Mouse (Mus musculus) kidney, embryonic 15.5 days (tissue): ENCODE data around the gene Polrmt. TPM values are rescaled to one million over a fixed set of nuclear protein-coding genes. Genes with fewer than 3 reads are reported as not detected.
A peak's percentile ranks its signal among the peaks of the same experiment; 100 is the strongest.

Experiments
- ATAC-seq: fragments of 200-750 bp; cut with Nextera tagmentation; replicated peaks from 2 replicates; pipeline ENCODE4 v1.8.0; 2017; ENCODE audit warnings: moderate TSS enrichment; ENCODE audit not compliant: low FRiP score
- H3K27ac ChIP-seq: fragments of 300-500 bp; sonication (generic); 2 replicates; pipeline ENCODE4 v1.5.1; 2015; ENCODE audit warnings: mild to moderate bottlenecking, inconsistent platforms
- H3K27me3 ChIP-seq: fragments of 300-500 bp; sonication (generic); 2 replicates; pipeline ENCODE4 v1.6.1; 2015; ENCODE audit warnings: inconsistent platforms
- H3K36me3 ChIP-seq: fragments of 300-500 bp; sonication (generic); 2 replicates; pipeline ENCODE4 v1.6.1; 2015; ENCODE audit warnings: inconsistent platforms
- H3K4me1 ChIP-seq: fragments of 300-500 bp; sonication (generic); 2 replicates; pipeline ENCODE4 v1.6.1; 2015; ENCODE audit warnings: inconsistent platforms
- H3K4me2 ChIP-seq: fragments of 300-500 bp; sonication (generic); 2 replicates; pipeline ENCODE4 v1.6.1; 2015; ENCODE audit warnings: moderate library complexity, mild to moderate bottlenecking, inconsistent platforms
- H3K4me3 ChIP-seq: fragments of 300-500 bp; sonication (generic); replicated peaks from 2 replicates; pipeline ENCODE4 v1.5.1; 2015; ENCODE audit warnings: mild to moderate bottlenecking, inconsistent platforms
- H3K9ac ChIP-seq: fragments of 300-500 bp; sonication (generic); 2 replicates; pipeline ENCODE4 v1.6.1; 2015; ENCODE audit warnings: mild to moderate bottlenecking, inconsistent platforms
- H3K9me3 ChIP-seq: fragments of 300-500 bp; sonication (generic); replicated peaks from 2 replicates; pipeline ENCODE4 v1.6.1; 2016; ENCODE audit warnings: inconsistent platforms
- WGBS: fragments of 180-500 bp; shearing (Covaris S2); methylation state at CpG from one replicate; pipeline ENCODE4 v1.1.7; 2015; ENCODE audit warnings: mixed read lengths; 5-methylcytosine and 5-hydroxymethylcytosine counted together
- polyA plus RNA-seq: library from polyadenylated mRNA; unstranded; fragments of >200 nt; fragmentation: Nextera tagmentation; extraction: Ambion mirVana; gene quantifications from 2 replicates; pipeline ENCODE4 v1.2.1, GENCODE M21; 2015

Gene Polrmt
- polyA plus RNA-seq, 1 experiment from 2014 or later = 54.4 TPM

DNA sequence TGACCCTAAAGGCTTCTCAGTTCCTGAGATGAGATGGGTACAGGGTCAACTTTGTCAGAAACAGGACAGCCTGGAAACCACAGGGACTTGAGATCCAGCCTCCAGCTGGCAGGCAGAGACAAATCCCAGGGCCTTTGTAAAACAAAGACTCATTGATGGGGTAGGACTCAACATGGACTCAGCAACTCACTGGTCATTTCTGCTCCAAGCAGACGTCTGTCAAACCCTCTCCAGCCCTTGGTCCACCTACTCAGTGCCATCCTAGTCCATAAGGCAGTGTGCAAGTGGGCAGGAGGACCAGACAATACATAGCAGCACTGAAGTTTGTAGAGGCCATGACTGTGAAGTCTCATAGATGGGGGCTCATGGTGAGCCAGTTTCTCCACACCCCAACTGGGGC, 33.2 kb downstream of the Polrmt start:
- no peak for ATAC-seq
- no peak overlapping the region for H3K27ac ChIP-seq

GRCm38 (mm10) chr10:79712499-79713126, 33.8 kb downstream of the Polrmt start:
- H3K9ac ChIP-seq = no peak overlapping the region
- peaks cover 22% of the 10 kb centered on the region for H3K4me1 ChIP-seq
- H3K27ac ChIP-seq = no peak overlapping the region
- H3K36me3 ChIP-seq = peaks cover 45% of the 10 kb centered on the region
- no peaks in the 10 kb centered on the region for H3K9me3 ChIP-seq
- 14% methylated on average over 5 of the region's 6 CpGs for WGBS
- H3K4me3 ChIP-seq = no peak overlapping the region
- ATAC-seq = peak; percentile 28; the same call in 1 of the 2 replicates
- H3K4me2 ChIP-seq = no peak overlapping the region
- H3K27me3 ChIP-seq = peaks cover 39% of the 10 kb centered on the region

More for the DNA sequence above, 33.2 kb downstream of the Polrmt start:
- Histone ChIP-seq H3K27me3 (peaks cover 44% of the 10 kb centered on the region), H3K9me3 (no peaks in the 10 kb centered on the region), H3K4me3 (no peak overlapping the region), H3K4me1 (peaks cover 23% of the 10 kb centered on the region), H3K36me3 (peaks cover 39% of the 10 kb centered on the region), H3K4me2 (no peak overlapping the region), H3K9ac (no peak overlapping the region)
- WGBS = 40% methylated on average over 1 of the region's 1 CpGs

DNA sequence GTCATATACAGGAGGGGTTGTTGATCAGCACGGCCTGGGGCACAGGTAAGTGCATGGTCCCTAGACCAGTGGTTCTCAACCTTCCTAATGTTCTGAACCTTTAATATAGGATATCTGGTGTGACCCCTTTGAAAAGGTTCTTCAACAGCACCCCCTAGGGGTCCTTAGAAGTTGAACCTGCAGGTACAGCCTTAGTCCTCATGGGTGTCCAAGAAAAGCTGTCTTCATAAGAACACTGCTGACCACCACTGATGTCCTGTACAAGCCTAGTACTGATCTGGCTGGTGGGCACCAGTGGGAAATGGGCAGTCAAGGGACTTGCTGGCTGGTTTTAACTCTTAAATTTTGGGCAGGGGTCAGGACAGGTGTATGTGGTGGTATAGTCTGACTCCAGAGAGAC, 34.4 kb downstream of the Polrmt start:
- no peak overlapping the region for H3K4me3 ChIP-seq
- no peak overlapping the region for H3K9ac ChIP-seq
- no peak overlapping the region for H3K4me2 ChIP-seq
- peaks cover 22% of the 10 kb centered on the region for H3K4me1 ChIP-seq
- peaks cover 33% of the 10 kb centered on the region for H3K27me3 ChIP-seq
- ATAC-seq = peak; percentile 9; the same call in 1 of the 2 replicates
- H3K27ac ChIP-seq = no peak overlapping the region
- 82% methylated on average over 1 of the region's 1 CpGs for WGBS
- no peaks in the 10 kb centered on the region for H3K9me3 ChIP-seq
- H3K36me3 ChIP-seq = peaks cover 49% of the 10 kb centered on the region

- Histone ChIP-seq H3K36me3 (peaks cover 58% of the 10 kb centered on the region), H3K9ac (no peak overlapping the region), H3K4me3 (no peak overlapping the region), H3K27me3 (peaks cover 6% of the 10 kb centered on the region; the same call in 1 of the 2 replicates), H3K27ac (no peak overlapping the region), H3K9me3 (no peaks in the 10 kb centered on the region), H3K4me2 (no peak overlapping the region), H3K4me1 (peaks cover 34% of the 10 kb centered on the region)
- no peak for ATAC-seq
- 77% methylated on average over 7 of the region's 7 CpGs for WGBS
Observed at GRCm38 (mm10) chr10:79709307-79709706, 37.1 kb downstream of the Polrmt start.

DNA sequence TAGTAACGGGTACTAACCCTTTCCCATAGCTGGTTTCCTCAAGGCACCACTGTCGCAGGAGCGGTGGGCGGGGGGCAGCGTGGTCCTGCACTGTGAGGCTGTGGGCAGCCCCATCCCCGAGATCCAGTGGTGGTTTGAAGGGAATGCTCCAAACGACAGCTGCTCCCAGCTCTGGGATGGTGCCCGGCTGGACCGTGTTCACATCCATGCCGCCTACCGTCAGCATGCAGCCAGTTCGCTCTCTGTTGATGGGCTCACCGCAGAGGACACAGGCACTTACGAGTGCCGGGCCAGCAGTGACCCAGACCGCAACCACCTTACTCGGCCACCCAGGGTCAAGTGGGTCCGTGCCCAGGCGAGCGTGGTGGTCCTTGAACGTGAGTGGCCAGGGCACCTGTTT, 37.7 kb downstream of the Polrmt start:
- Histone ChIP-seq H3K9me3 (no peaks in the 10 kb centered on the region), H3K27me3 (no peaks in the 10 kb centered on the region), H3K4me2 (no peak overlapping the region), H3K36me3 (peaks cover 58% of the 10 kb centered on the region), H3K4me3 (no peak overlapping the region), H3K9ac (no peak overlapping the region), H3K4me1 (peaks cover 37% of the 10 kb centered on the region), H3K27ac (no peak overlapping the region)
- 90% methylated on average over 21 of the region's 21 CpGs for WGBS
- no peak for ATAC-seq

DNA sequence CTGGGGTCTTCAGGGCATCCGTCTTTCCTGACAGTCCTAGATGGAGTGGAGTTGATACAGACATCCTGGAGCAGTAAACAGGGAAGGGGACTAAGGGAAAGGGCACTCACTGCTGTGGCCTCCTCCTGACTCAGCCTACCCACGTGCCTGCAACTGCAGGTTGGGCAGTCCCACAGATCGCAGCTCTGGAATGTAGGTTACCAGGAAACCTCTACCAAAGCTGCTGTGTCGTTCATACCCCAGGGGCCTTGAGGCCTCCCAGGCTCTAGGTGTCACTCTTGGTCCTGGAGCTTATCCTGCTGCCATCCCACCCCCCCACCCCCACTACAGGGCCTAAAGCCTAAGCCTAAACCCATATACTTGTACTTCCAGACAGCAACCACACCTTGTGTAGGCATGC, 38.6 kb downstream of the Polrmt start:
- ATAC-seq = no peak
- Histone ChIP-seq H3K36me3 (peaks cover 58% of the 10 kb centered on the region), H3K4me1 (peaks cover 39% of the 10 kb centered on the region), H3K4me3 (no peak overlapping the region), H3K9ac (0 out of 2 replicates have a peak overlapping the region, but pooled peaks have one; percentile 11), H3K9me3 (no peaks in the 10 kb centered on the region), H3K27ac (no peak overlapping the region), H3K27me3 (no peaks in the 10 kb centered on the region), H3K4me2 (no peak overlapping the region)
- 68% methylated on average over 4 of the region's 4 CpGs for WGBS

DNA sequence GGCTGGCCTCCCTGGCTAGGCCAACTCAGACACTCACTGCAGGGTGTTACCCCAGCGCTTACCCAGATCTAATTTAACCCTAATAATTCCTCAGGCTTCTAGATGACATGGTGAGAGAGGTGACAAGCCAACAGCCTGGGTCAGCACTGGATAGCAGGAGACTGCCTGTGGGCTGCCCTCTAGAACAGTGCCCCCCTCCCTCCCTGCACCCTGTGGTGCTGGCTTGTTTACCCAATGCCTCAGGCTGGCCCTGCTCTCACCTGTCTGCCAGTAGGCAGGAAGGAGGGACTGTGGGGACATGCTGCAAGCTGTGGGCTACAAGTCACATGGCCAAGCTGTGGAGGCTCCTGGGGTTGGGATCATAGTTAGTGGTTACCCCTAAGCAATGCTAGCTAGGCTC, 39.2 kb downstream of the Polrmt start:
- WGBS = 90% methylated on average over 1 of the region's 1 CpGs
- Histone ChIP-seq H3K27me3 (no peaks in the 10 kb centered on the region), H3K9ac (0 out of 2 replicates have a peak overlapping the region, but pooled peaks have one; percentile 11), H3K36me3 (peaks cover 57% of the 10 kb centered on the region), H3K27ac (no peak overlapping the region), H3K9me3 (no peaks in the 10 kb centered on the region), H3K4me2 (no peak overlapping the region), H3K4me3 (no peak overlapping the region), H3K4me1 (peaks cover 39% of the 10 kb centered on the region)
- no peak for ATAC-seq

DNA sequence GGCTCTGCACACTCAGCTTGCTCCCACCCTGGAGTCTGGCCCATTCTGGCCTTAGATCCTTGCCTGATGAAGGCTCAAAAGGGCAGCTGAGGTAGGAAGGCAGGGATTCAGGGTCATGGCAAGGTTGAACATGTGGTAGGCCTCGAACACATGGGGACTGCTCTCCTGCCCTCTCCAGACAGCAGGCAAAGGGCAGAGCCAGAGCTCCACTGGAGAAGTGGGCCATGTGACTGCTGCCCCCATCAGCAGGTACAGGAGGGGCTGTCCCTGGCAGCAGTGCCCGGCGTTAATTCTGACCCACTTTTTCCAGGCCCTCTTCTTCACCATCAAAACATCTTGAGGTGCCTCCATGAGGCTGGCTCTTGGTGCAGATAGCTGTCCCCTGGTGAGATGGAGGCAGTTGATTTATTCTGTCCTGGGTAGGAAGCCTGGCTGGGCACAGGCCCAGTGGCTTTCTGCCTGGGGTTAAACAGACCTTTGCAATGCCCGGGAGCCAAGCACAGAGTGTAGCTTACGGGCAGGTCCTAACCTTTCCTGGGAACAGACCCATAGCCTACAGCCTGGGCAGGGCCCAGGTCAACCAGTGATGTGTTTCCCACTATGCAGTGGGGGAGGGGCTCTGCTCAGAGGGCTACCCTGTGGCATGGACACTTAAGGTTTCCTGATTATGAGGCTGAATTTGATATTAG, 39.8 kb downstream of the Polrmt start:
- H3K36me3 ChIP-seq = peaks cover 51% of the 10 kb centered on the region
- 71% methylated on average over 5 of the region's 5 CpGs for WGBS
- no peaks in the 10 kb centered on the region for H3K27me3 ChIP-seq
- peak overlapping the region; percentile 91; the same call in 1 of the 2 replicates for H3K9ac ChIP-seq
- H3K9me3 ChIP-seq = no peaks in the 10 kb centered on the region
- H3K4me1 ChIP-seq = peaks cover 41% of the 10 kb centered on the region
- ATAC-seq = no peak
- peak overlapping the region; percentile 86 for H3K4me2 ChIP-seq
- no peak overlapping the region for H3K27ac ChIP-seq
- peak overlapping the region; percentile 82 for H3K4me3 ChIP-seq

GRCm38 (mm10) chr10:79705951-79706350, 40.4 kb downstream of the Polrmt start:
- WGBS = 89% methylated on average over 5 of the region's 5 CpGs

DNA sequence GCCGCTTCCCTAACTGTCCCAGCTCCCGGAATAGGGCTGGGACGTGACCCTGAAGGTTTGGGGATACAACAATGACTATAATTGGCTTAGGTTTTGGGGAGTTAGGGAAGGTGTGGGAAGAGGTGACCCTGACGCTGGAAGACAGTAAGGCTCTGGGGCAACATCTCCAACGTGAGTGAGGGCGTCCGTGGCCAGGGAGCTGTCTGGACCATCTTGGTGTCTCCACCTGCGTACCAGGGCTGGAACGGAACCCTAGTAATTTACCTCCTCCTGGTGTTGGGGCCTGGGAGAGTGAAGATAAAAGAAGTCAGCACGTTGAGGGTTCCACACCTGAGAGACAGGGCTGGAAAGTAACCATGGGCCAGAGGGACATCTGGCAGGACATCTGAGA, 41.4 kb downstream of the Polrmt start:
- Histone ChIP-seq H3K27me3 (no peaks in the 10 kb centered on the region), H3K4me3 (peak overlapping the region; percentile 82), H3K4me2 (peak overlapping the region; percentile 86), H3K9ac (peak overlapping the region; percentile 91), H3K36me3 (peaks cover 35% of the 10 kb centered on the region), H3K4me1 (peaks cover 51% of the 10 kb centered on the region), H3K27ac (peak overlapping the region; percentile 87; the same call in 1 of the 2 replicates), H3K9me3 (no peaks in the 10 kb centered on the region)
- WGBS = 4% methylated on average over 10 of the region's 10 CpGs
- ATAC-seq = no peak

More at GRCm38 (mm10) chr10:79705951-79706350, 40.4 kb downstream of the Polrmt start:
- peaks cover 45% of the 10 kb centered on the region for H3K36me3 ChIP-seq
- no peaks in the 10 kb centered on the region for H3K9me3 ChIP-seq
- H3K27me3 ChIP-seq = no peaks in the 10 kb centered on the region
- H3K9ac ChIP-seq = peak overlapping the region; percentile 91; the same call in 1 of the 2 replicates
- peaks cover 47% of the 10 kb centered on the region for H3K4me1 ChIP-seq
- peak overlapping the region; percentile 82 for H3K4me3 ChIP-seq
- no peak for ATAC-seq
- H3K4me2 ChIP-seq = peak overlapping the region; percentile 86
- no peak overlapping the region for H3K27ac ChIP-seq

GRCm38 (mm10) chr10:79704065-79704969, 42.1 kb downstream of the Polrmt start, which contains the start of gene Bsg:
TSS of gene Bsg (plus strand) at chr10:79704491.
- Histone ChIP-seq H3K4me1 (peaks cover 51% of the 10 kb centered on the region), H3K4me3 (peak within 1 kb of the TSS; percentile 82), H3K27me3 (no peaks in the 10 kb centered on the region), H3K27ac (peak within 1 kb of the TSS; percentile 87), H3K4me2 (peak within 1 kb of the TSS; percentile 86), H3K9me3 (no peaks in the 10 kb centered on the region), H3K9ac (peak within 1 kb of the TSS; percentile 91), H3K36me3 (peaks cover 29% of the 10 kb centered on the region)
- WGBS = under 1% methylated on average over 55 of the region's 65 CpGs
- peak; percentile 96 for ATAC-seq
